Mouse (Mus musculus) embryonic facial prominence, embryonic 14.5 days (tissue): ENCODE measurements around the gene Otog. TPM values are rescaled to one million over a fixed set of nuclear protein-coding genes. Genes with fewer than 3 reads are reported as not detected.

ENCODE experiments used
- ATAC-seq: fragments of 200-750 bp; cut with Nextera tagmentation; 2 replicates; pipeline ENCODE4 v1.8.0; 2017; ENCODE audit warnings: low read depth, moderate number of reproducible peaks, moderate TSS enrichment
- DNase-seq: peaks from one replicate; pipeline ENCODE4 v3.0.0-alpha.2; 2015; ENCODE audit warnings: low spot score
- H3K27ac ChIP-seq: fragments of 300-500 bp; sonication (generic); replicated peaks from 2 replicates; pipeline ENCODE4 v1.5.1; 2014; ENCODE audit warnings: low read depth, mild to moderate bottlenecking, low read length, moderate library complexity
- H3K27me3 ChIP-seq: fragments of 300-500 bp; sonication (generic); replicated peaks from 2 replicates; pipeline ENCODE4 v1.6.1; 2014; ENCODE audit warnings: low read length; ENCODE audit not compliant: control insufficient read depth, insufficient read depth
- H3K36me3 ChIP-seq: fragments of 300-500 bp; sonication (generic); 2 replicates; pipeline ENCODE4 v1.6.1; 2014; ENCODE audit warnings: low read length, mixed read lengths; ENCODE audit not compliant: control insufficient read depth, insufficient read depth
- H3K4me1 ChIP-seq: fragments of 300-500 bp; sonication (generic); 2 replicates; pipeline ENCODE4 v1.6.1; 2014; ENCODE audit warnings: antibody characterized with exemption, low read length; ENCODE audit not compliant: control insufficient read depth, insufficient read depth
- H3K4me2 ChIP-seq: fragments of 300-500 bp; sonication (generic); 2 replicates; pipeline ENCODE4 v1.6.1; 2014; ENCODE audit warnings: low read depth, mild to moderate bottlenecking, low read length, moderate library complexity, mixed read lengths
- H3K4me3 ChIP-seq: fragments of 300-500 bp; sonication (generic); 2 replicates; pipeline ENCODE4 v1.5.1; 2014; ENCODE audit warnings: low read depth, mild to moderate bottlenecking, low read length
- H3K9ac ChIP-seq: fragments of 300-500 bp; sonication (generic); 2 replicates; pipeline ENCODE4 v1.6.1; 2014; ENCODE audit warnings: low read depth, mild to moderate bottlenecking, low read length, moderate library complexity, mixed read lengths
- H3K9me3 ChIP-seq: fragments of 300-500 bp; sonication (generic); 2 replicates; pipeline ENCODE4 v1.6.1; 2016; ENCODE audit warnings: low read length; ENCODE audit not compliant: control insufficient read depth
- WGBS: fragments of 180-500 bp; shearing (Covaris S2); extraction: QIAGEN DNeasy Blood & Tissue Kit; methylation state at CpG from one replicate; pipeline ENCODE4 v1.1.7; 2014; 5-methylcytosine and 5-hydroxymethylcytosine counted together
- polyA plus RNA-seq: library from polyadenylated mRNA; unstranded; fragments of >200 nt; fragmentation: Nextera tagmentation; extraction: Ambion mirVana; gene quantifications from 2 replicates; pipeline ENCODE4 v1.2.1, GENCODE M21; 2014

The Otog gene
- polyA plus RNA-seq, 1 experiment from 2014 or later: 2.3 TPM

GRCm38 (mm10) chr7:46286391-46286790, 45.6 kb downstream of the Otog start:
- Histone ChIP-seq H3K9ac (no peak overlapping the region), H3K4me2 (no peak overlapping the region), H3K27ac (no peak overlapping the region), H3K9me3 (no peaks in the 10 kb centered on the region), H3K36me3 (no peaks in the 10 kb centered on the region), H3K4me1 (no peaks in the 10 kb centered on the region), H3K4me3 (no peak overlapping the region), H3K27me3 (no peaks in the 10 kb centered on the region)
- no peak for DNase-seq
- 86% methylated on average over 4 of the region's 4 CpGs for WGBS
- no peak for ATAC-seq

GRCm38 (mm10) chr7:46287051-46287450, 46.3 kb downstream of the Otog start:
- 34% methylated on average over 7 of the region's 8 CpGs for WGBS
- no peaks in the 10 kb centered on the region for H3K27me3 ChIP-seq
- H3K27ac ChIP-seq: no peak overlapping the region
- H3K4me2 ChIP-seq: no peak overlapping the region
- no peaks in the 10 kb centered on the region for H3K9me3 ChIP-seq
- DNase-seq: no peak
- ATAC-seq: no peak
- H3K36me3 ChIP-seq: no peaks in the 10 kb centered on the region
- H3K4me3 ChIP-seq: no peak overlapping the region
- H3K9ac ChIP-seq: no peak overlapping the region
- H3K4me1 ChIP-seq: no peaks in the 10 kb centered on the region

GRCm38 (mm10) chr7:46296330-46296729, 55.5 kb downstream of the Otog start:
- ATAC-seq: peak; percentile 74
- no peak overlapping the region for H3K4me2 ChIP-seq
- no peak overlapping the region for H3K4me3 ChIP-seq
- H3K36me3 ChIP-seq: no peaks in the 10 kb centered on the region
- H3K27ac ChIP-seq: no peak overlapping the region
- no peaks in the 10 kb centered on the region for H3K27me3 ChIP-seq
- H3K9ac ChIP-seq: no peak overlapping the region
- DNase-seq: peak; percentile 69
- no peaks in the 10 kb centered on the region for H3K9me3 ChIP-seq
- no peaks in the 10 kb centered on the region for H3K4me1 ChIP-seq
- WGBS: 24% methylated on average over 6 of the region's 6 CpGs

- no peak for DNase-seq
- Histone ChIP-seq H3K4me1 (no peaks in the 10 kb centered on the region), H3K9ac (no peak overlapping the region), H3K9me3 (no peaks in the 10 kb centered on the region), H3K27ac (no peak overlapping the region), H3K4me3 (no peak overlapping the region), H3K27me3 (no peaks in the 10 kb centered on the region), H3K4me2 (no peak overlapping the region), H3K36me3 (no peaks in the 10 kb centered on the region)
- no peak for ATAC-seq
- WGBS: 78% methylated on average over 12 of the region's 12 CpGs
Observed at GRCm38 (mm10) chr7:46301031-46301632, 60.3 kb downstream of the Otog start.

GRCm38 (mm10) chr7:46313486-46313885, 72.7 kb downstream of the Otog start:
- H3K9ac ChIP-seq: no peak overlapping the region
- H3K4me3 ChIP-seq: no peak overlapping the region
- DNase-seq (peak; percentile 59), ATAC-seq (no peak)
- no peak overlapping the region for H3K27ac ChIP-seq
- no peaks in the 10 kb centered on the region; the same call in 1 of the 2 replicates for H3K4me1 ChIP-seq
- WGBS: 28% methylated on average over 6 of the region's 6 CpGs
- no peaks in the 10 kb centered on the region for H3K36me3 ChIP-seq
- H3K4me2 ChIP-seq: no peak overlapping the region
- H3K9me3 ChIP-seq: no peaks in the 10 kb centered on the region
- no peaks in the 10 kb centered on the region for H3K27me3 ChIP-seq

- Histone ChIP-seq H3K9me3 (no peaks in the 10 kb centered on the region), H3K4me3 (no peak overlapping the region), H3K27me3 (no peaks in the 10 kb centered on the region), H3K4me2 (no peak overlapping the region), H3K4me1 (no peaks in the 10 kb centered on the region; the same call in 1 of the 2 replicates), H3K36me3 (no peaks in the 10 kb centered on the region), H3K27ac (no peak overlapping the region), H3K9ac (no peak overlapping the region)
- DNase-seq (peak; percentile 59), ATAC-seq (no peak)
- 26% methylated on average over 3 of the region's 6 CpGs for WGBS
Observed at GRCm38 (mm10) chr7:46314220-46315009, 73.6 kb downstream of the Otog start.

- Histone ChIP-seq H3K4me1 (no peaks in the 10 kb centered on the region; the same call in 1 of the 2 replicates), H3K27me3 (no peaks in the 10 kb centered on the region), H3K4me3 (no peak overlapping the region), H3K27ac (peak overlapping the region; percentile 48; the same call in 1 of the 2 replicates), H3K9ac (no peak overlapping the region), H3K4me2 (no peak overlapping the region), H3K9me3 (no peaks in the 10 kb centered on the region), H3K36me3 (no peaks in the 10 kb centered on the region)
- ATAC-seq: no peak
- WGBS: 60% methylated on average over 4 of the region's 4 CpGs
- DNase-seq: peak; percentile 12
Observed at GRCm38 (mm10) chr7:46315692-46316091, 74.9 kb downstream of the Otog start.

GRCm38 (mm10) chr7:46316948-46317347, 76.2 kb downstream of the Otog start:
- Histone ChIP-seq H3K4me1 (no peaks in the 10 kb centered on the region; the same call in 1 of the 2 replicates), H3K4me2 (no peak overlapping the region), H3K27me3 (no peaks in the 10 kb centered on the region), H3K36me3 (no peaks in the 10 kb centered on the region), H3K9me3 (no peaks in the 10 kb centered on the region), H3K27ac (no peak overlapping the region), H3K4me3 (no peak overlapping the region), H3K9ac (no peak overlapping the region)
- DNase-seq (peak; percentile 88), ATAC-seq (peak; percentile 89)
- 10% methylated on average over 6 of the region's 7 CpGs for WGBS
